Mouse (Mus musculus) left cerebral cortex, postnatal 14 days (tissue): ENCODE data around the gene Baz1a. TPM values are rescaled to one million over a fixed set of nuclear protein-coding genes. Genes with fewer than 3 reads are reported as not detected.
A peak's percentile ranks its signal among the peaks of the same experiment; 100 is the strongest.
"Not testable (repeated sequence)": the region's sequence is repeated elsewhere in the genome, so short reads cannot be mapped to it uniquely, and the experiment has no call there.

Source experiments
- DNase-seq, 2 experiments: peaks; one replicate each; pipeline ENCODE4 v3.0.0; 2021 to 2022; ENCODE audit warnings: low spot score in 2 of 2, mixed read lengths in 1 of 2
- intact Hi-C: fragments of 180-260 bp; cut with DNase I; formaldehyde crosslinking; loops from one replicate; pipeline ENCODE4 v1.15.1; 2025
- total RNA-seq, 2 experiments: library from RNA; stranded (reverse); gene quantifications; 2 replicates each; pipeline ENCODE4 v1.2.3; 2021

The Baz1a gene
- total RNA-seq, 2 experiments from 2014 or later, result 2.2 to 2.7 TPM

DNA sequence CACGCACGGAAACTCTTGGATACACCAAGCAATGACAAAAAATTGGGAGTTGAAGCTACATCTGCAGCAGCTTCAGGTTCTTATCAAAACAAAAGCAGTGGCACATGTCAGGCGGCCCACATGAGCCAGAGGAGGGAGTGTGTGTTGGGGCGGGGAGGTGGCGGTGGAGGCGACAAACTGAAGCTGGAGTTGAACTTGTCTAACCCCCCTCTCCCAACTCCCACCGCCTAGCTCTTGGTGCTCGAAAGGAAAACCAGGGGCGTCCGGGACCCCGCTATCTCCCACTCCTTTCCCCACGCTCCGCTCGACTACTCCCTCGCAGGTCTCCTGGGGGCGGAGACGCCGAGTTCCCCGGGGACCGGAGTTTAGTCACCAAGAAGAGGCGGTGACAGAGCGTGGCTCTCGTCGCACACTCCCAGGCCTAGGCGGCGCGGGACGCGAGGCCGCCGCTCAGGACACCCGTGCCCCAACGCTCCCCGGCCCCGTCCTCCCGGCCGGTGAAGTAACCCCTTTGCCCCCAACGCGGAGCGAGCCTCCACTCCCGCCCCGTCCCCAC, 29.4 kb downstream of the Baz1a start:
- peak in 1 of 2 experiments; percentile 30 for DNase-seq
- intact Hi-C loops, result loop anchor here (2.0 kb wide), 1 partner anchor 122 kb away; the partner anchor contains the start of gene Cfl2

DNA sequence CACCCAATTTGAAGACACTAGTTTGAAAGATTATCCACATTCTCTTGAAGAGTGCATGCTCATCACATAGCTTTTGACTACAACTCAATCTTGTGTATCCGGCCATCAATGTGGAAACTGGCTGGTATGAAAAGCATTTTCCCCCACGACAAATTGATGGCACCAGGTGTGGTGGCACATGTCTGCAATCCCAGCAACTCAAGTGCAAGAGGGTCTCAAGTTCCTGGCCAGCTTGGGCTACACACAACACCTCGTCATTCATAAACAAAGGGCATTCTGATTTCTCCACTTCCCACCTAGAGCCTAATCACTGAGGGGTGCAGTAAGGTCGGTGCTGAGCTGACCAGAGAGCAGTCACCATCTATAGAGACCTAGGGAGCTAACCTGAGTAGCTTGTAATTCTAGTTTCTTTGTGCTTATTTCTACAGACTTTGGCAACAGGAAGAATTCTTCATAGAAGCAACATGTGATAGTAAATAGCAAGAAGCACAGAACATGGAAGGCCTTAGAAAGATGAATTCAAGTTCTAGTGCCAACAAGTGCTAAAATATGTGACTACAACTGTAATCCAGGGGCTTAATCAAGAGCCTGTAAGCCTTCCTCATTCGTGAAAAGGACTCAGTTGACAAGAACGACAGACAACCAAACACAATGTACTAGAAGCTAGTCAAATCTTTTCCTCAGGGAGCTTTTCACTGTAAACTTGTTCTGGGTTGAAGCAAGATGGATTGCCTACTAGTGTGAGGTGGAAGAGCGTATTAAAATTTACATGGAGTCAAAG, 31.0 kb downstream of the Baz1a start:
- intact Hi-C loops, result no loop called here

DNA sequence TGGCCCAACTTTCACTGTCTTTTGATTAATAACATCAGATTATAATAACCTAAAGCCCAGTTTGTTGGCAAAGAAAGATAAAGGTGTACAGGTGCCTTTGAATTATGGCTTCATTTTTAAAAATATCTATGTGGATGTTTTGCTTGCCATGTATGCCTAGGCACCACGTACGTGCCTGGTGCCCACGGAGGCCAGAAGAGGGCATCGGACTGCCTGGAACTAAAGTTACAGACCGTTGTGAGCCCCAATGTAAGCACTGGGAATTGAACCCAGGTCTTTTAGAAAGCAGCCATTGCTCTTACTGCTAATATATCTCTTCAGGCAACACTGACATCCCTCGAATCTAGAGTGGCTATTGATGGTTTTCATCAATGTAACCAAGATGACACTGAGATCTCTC, 32.2 kb downstream of the Baz1a start:
- intact Hi-C loops, result no loop called here
- no peak for DNase-seq

More for the DNA sequence above, 31.0 kb downstream of the Baz1a start:
- DNase-seq, result no peak

DNA sequence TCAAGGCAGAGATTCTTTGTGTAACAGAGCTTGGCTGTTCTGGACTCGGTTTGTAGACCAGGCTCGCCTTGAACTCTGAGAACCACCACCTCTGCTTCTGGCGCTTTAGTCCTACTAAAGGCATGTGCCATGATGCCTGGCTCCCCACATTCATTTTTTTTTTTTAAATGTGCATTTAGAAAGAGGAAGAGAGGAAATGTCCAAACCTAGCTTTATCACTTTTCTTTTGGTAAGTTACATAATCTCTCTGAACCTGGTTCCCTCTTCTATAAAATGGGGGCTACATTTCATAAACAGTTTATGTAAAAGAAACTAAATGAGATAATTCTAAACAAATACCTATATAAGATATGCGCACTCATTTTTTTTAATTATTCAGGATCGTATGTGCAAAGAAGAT, 33.2 kb downstream of the Baz1a start:
- intact Hi-C loops, result no loop called here
- DNase-seq, result no peak

DNA sequence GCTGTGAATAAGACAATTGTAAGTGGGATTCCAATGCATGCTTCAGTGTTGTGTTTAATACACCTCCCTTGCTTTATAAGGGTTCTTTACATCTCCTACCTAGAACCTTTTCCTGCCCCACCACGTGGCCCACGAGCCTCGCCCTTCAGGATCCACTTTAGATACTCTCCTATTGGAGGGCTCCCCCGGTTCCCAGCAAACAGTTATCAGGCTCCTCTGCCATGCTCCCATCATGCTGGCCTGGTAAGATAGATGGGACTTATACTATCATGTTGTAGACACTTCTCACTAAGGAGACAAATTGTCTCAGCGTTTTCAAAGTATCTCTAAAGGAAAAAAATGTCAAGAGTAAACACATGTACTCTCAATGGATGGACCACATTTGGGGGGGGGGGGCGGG, 33.6 kb downstream of the Baz1a start:
- intact Hi-C loops, result no loop called here

DNA sequence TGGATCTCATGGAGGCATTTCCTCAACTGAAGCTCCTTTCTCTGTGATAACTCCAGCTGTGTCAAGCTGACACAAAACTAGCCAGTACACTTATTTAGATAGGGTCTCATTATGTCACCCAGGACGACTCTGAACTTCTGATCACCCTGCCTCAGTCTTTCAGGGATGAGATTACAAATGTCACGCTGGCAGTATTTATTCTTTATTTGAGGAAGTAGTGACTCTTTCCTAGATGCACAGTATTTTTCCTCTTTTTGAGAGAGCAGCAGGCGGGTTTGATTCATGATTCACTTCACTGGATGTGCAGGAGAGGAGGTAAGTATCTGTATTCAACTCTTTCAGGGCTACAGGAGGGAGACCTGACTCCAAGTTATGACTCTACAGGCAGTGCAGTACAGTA, 45.1 kb downstream of the Baz1a start:
- DNase-seq, result no peak
- intact Hi-C loops, result no loop called here

More for the DNA sequence above, 33.6 kb downstream of the Baz1a start:
- no peak for DNase-seq

DNA sequence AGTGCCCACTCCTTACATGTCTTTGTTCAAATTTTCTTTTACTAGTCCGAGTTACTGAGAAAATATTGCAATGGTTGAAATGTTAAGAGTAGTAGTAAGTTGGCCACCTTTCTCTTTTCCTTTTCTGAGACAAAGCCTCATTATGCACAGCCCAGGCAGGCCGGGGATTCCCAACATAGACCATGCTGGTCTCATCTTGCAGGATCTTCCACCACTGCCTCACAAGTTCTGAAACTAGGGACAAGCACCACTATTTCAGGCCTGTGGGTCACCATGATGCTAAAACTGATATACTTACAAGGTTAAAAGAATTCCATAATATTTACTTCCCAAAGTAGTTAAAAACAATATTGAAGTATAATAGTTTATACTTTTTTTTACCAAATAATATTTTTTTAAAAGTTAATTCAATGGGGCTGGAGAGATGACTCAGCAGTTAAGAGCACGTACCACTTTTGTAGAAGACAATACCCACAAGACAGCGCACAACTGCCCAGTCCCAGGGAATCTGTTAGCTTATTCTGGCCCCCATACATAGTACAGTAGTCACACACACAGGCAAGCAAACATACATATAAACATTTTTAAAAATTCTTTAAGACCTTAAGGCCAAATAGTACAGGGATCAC, 48.5 kb downstream of the Baz1a start:
- DNase-seq, result no peak
- intact Hi-C loops, result no loop called here

DNA sequence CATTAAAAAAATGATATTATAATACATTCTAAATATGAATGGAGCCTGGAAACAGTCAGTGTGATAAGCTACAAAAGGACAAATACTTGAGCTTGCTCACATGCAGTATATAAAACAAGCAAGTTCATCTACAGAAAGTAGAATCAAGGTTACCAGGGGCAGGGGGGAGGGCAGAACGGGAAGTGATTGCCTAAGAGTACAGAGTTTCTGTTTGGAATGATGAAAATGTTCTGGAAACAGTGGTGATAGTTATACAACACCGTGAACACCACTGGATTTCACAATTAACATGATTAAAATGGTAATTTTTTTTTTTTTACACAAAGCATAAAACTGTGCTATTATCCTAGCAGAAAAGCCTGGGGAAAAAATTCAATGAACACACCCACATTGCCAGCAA, 54.6 kb downstream of the Baz1a start:
- no peak for DNase-seq
- intact Hi-C loops, result no loop called here

DNA sequence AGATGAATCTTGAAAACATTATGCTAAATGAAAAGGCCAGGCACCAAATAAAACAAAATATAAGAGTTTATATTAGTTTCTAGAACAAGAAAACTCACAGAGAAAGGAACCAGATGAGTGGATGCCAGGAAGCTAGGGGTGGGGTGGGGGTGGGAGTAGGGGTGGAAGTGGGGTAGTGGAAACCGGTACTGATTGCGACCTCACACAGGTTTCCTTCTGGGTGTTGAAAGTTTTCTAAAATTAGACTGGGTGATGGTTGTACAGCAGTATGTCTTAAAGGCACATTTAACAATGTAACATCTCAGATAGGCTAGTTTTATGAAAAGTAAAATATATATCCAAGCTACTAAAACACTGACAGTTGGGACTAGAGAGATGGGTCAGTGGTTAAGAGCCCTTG, 57.2 kb downstream of the Baz1a start:
- intact Hi-C loops, result no loop called here
- no peak for DNase-seq

DNA sequence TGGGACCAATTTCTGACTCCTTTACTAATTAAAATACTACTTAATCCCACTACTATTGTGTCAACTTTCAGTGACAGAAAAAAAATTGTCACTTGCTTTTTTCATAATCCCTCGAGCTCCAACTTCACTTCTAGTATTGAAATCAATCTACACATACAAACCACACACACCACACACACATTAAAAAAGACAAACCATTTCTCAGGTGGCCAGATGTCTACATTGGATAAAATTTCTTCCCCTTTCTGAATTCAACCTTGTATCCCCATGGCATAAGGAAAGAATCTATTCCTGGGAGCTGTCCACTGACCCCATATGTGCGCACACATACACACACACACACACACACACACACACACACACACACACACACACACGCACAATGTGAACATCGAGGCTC, 57.7 kb downstream of the Baz1a start:
- DNase-seq, result no peak
- intact Hi-C loops, result no loop called here

DNA sequence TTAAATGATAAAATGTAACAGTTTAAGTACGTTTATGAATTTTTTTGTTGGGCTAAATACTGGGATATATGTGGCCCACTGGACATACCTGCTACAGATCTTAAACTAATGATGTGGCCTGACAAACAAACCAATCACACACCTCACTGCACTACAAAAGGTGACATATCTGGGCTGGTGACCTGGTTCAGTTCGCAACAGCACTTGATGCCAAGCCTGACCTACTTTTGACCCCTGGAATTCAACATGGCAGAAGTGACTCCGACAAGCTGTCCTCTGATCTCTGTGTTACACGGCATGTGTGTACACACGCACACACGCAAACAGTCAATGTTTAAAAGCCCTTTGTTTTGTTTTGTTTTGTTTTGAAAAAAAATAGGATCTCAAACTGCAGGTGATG, 68.0 kb downstream of the Baz1a start:
- DNase-seq, result no peak
- intact Hi-C loops, result no loop called here

DNA sequence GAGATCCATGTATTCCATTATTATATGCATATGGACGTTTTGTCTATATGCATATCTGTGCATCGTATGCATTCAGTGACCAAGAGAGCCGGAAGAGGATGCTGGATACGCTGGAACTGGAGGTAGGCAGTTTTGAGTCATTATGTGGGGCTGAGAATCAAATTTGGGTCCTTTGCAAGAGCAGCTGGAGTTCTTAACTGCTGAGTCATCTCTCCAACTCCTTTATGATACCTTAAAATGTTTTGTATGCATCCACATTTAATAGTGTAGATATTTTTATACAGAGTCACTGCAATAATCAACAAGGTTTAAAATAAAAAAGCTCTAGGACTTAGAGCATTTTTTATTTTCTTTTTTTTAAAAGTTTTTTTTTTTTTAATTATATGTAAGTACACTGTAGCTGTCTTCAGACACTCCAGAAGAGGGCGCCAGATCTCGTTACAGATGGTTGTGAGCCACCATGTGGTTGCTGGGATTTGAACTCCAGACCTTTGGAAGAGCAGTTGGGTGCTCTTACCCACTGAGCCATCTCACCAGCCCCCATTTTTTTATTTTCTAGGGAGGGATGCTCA, 71.5 kb downstream of the Baz1a start:
- intact Hi-C loops, DNase-seq: not testable (repeated sequence)

DNA sequence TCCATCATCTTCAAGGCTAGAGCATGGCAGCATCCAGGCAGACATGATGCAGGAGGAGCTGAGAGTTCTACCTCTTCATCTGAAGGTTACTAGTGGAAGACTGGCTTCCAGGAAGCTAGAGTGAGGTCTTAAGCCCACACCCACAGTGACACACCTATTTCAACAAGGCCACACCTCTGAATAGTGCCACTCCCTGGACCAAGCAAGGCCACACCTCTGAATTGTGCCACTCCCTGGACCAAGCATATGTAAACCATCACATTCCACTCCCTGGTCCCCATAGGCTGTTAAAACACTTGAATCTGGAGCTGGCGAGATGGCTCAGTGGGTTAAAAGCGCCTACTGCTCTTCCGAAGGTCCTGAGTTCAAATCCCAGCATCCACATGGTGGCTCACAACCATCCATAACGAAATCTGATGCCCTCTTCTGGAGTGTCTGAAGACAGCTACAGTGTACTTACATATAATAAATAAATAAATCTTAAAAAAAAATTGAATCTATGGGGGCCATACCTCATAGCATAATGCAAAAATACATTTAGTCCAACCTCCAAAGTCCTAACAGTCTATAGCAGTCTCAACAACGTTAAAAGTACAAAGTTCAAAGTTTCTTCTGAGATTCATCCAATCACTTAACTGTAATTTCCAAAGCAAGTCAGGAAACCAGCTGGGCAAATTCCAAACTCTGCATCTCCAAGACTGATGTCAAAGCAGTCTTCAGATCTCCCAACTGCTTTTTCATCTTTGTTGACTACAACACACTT, 76.4 kb downstream of the Baz1a start:
- intact Hi-C loops, DNase-seq: not testable (repeated sequence)

DNA sequence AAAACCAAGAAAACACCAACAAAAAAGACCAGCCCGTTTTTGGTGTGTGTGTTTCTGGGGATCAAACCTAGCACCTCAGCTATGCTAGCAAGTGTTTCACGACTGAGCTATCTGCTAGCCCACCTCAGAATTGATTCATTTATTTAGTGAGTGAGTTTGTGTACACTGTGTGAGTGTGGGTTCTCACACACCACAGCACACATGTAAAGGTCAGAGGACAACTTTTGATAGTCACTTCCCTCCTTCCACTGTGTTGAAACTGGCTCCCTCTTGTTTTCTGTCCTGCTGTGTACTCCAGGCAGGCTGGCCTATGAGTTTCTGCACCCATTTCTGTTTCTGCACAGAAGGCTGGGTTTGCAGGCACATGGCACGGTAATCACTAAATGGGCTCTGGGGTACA, 103.8 kb downstream of the Baz1a start:
- DNase-seq, result no peak
- intact Hi-C loops, result no loop called here

DNA sequence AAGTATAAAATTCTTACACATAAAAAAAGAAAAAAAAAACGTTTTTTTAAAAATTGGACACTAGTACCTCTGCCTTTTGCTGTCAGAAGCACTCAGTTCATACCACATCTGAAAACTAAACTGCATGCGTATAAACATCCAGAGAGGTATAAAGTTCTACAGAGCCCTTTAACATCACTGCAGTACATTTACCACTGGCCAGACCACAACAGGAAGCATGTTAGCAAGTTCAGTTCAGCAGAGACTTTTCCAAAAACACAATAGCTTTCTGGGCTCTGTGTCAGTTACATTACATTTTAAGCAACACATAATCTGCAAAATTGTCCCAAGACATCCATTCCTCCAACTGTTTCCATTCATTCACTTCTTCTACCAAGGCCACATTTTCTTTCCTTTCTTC, 121.6 kb downstream of the Baz1a start:
- intact Hi-C loops, DNase-seq: not testable (repeated sequence)

DNA sequence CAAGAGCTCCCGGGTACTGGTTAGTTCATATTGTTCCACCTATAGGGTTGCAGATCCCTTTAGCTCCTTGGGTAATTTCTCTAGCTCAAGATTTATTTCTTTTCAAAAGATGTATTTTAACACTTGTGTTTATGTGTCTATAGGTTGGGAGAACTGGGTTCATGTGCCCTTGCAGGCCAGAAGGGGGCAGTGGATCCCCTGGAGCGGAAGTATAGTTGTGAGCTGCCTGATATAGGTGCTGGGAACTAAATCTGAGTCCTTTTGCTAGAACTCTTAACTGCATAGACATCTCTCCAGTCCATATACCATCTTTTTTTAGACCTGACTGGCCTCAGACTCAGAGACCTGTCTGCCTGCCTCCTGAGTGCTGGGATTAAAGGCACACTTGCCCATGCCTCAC, 123.7 kb downstream of the Baz1a start:
- intact Hi-C loops, result no loop called here
- no peak for DNase-seq

DNA sequence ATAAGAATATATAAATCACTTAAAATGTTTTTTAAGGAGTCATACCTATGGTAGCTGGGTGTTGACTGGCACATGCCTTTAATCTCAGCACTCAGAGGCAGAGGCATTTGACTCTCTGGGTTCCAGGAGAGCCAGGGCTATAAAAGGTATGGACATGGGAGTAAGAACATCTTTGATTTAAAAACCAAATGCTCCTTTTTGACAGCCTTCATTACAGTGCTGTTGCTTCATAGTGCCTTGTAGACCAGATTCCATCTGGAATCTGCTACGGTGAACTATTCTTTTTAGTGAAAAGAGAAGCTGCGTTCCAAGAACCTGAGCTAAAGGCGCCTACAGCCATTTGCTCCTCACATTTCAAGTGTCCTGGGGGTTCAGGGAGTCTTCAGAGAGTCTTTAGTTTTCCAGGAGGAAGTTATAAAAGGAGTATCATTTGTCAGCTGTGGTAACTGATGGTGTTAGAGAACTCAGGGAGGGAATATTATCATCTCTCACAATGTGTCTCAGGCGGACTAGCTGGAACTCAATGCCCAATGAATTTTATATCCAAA, 126.5 kb downstream of the Baz1a start:
- intact Hi-C loops, result no loop called here
- DNase-seq, result no peak

DNA sequence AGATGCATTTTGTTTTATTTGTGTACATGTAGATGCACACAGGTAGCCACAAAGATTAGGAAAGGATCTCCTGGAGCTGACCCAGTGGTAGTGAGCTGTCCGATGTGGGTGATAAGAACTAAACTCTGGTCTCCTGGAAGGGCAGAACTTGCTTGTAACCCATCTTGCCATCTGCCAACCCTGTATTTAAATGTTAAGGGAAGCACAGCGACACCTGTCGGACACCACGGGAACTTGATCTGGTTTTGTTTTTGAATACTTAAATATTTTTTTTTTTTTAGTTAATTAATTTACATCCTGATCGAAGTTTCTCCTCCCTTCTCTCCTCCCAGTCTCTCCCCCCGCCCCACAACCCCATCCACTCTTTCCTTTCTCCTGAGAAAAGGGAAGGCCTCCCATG, 134.5 kb downstream of the Baz1a start:
- intact Hi-C loops, result loop anchor here (2.0 kb wide), 1 partner anchor 49 kb away; no protein-coding TSS in a partner anchor
- DNase-seq, result peak; percentile 24 to 62

DNA sequence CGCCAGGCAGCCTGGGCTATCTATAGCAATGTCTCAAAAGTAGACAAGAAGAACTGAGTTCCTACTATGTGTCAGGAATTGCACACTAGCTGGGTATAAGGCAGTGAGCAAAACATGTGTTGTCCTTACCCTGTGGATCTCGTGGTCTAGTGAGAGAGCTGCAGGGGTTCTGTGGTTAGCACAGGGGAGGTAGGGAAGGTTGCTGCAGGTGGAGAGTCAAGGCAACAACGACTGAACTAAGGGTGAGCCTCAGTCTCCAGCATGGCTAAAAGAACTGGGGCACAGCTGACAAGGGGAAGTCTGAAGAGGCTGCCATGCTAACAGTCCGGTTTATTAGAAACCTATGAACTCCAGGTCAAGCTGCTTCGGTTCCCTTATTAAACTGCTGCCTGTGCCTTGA, 134.9 kb downstream of the Baz1a start:
- DNase-seq, result no peak
- intact Hi-C loops, result loop anchor here (2.0 kb wide), 1 partner anchor 48 kb away; no protein-coding TSS in a partner anchor
